Mouse (Mus musculus) cerebellum, postnatal 36 days (tissue): Measurements from ENCODE around the gene Vti1a.

ENCODE experiments used
- DNase-seq, 2 experiments: peaks; one replicate each; pipeline ENCODE4 v3.0.0; 2021 to 2022; ENCODE audit warnings: mixed read lengths in 2 of 2

Vti1a gene

DNA sequence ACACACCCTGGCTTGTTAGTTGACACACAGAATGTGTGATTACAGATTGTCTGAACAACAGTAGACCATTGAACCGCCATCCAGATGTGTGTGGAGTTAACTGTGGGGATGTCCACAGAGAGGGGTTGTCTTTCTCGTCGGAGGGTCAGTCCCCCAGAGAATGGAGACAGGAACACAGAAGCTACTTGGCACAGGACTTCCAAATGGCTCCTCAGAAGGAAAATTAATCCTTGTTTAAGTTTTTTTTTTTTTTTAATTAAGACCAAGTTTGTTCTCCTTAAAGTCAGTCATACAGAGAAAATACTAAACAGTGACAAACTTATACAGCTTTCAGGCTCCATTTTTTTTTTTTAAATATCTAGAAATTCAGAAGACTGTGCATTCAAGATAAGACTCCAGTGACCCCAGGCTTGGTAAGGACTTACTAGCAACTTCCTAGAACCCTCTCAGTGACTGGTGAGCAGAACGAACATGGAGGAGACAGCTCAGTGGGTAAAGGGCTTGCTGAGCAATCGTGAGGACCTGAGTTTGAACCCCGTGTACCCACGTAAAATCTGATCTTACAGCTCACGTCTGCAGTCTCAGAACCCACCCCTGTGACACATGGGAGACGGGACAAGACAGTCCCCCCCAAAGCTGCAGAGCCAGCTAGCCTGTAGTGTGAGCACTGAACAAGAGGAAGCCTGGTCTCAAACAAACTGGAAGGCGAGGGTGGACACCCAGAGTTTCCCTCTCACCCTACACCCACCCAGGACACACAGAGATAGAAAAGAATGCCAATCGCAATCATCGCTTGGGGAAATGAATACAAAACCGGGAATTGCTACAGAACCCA, 248.2 kb downstream of the Vti1a start:
- DNase-seq = no peak

DNA sequence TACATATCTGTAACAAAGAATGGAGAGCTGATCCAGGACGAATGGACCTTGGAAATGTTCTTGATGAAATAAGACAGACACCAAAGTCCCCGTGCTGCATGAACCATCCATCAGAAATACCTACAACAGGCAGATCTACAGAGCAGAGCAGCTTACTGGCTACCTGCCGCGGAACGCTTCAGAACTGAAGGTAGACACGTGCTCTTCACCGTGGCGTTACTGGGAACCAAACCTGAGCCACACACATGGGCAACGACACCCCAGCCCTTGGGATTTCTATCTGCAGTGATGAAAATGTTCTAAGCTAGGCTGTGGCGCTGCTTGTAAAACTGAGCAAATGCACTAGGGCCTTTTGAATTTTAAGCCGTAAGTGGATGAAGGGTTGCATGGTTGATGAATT, 249.0 kb downstream of the Vti1a start:
- DNase-seq = no peak

GRCm38 (mm10) chr19:55565523-55566369, 249.7 kb downstream of the Vti1a start:
- DNase-seq = no peak

GRCm38 (mm10) chr19:55569114-55569513, 253.0 kb downstream of the Vti1a start:
- DNase-seq = no peak

GRCm38 (mm10) chr19:55569894-55570293, 253.8 kb downstream of the Vti1a start:
- DNase-seq = no peak

DNA sequence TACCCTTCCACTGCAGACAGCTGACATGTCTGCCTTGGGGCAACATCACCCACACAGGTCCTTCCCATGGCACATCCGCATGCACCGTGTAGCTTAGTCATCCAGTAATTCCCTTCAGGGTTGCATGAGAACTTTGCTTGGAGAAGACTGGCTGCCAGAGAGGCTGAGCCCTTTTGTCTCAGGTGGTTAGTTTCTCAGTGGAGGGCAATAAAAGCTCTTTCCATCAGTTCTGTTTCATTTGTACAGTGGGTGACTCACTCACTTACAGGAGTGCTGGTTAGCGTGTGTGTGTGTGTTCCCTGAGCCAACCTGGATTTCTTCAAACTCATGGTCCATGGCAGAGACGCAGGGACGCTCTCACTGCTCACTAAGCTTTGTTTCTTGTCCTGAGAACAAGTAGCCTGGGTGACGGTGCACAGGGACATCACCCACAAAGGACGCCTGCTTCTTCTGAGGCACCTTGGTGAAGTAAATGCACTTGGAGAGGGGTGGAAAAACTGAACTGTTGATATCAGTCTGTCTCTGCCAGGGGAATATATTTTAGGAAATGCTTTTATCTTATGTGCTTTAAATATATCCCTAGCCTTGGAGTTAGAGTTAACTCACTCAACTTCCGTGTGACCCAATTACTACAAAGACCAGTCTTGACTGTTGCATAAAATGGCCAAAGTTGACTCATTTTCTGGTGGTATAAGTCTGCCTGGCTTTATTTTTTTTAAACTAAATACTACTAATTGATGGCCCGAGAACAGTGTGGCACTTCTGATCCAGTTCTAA, 254.6 kb downstream of the Vti1a start:
- no peak for DNase-seq

- DNase-seq = no peak
These were observed 255.4 kb downstream of the Vti1a start for GRCm38 (mm10) chr19:55571486-55571885.

- DNase-seq = no peak
These were observed 261.4 kb downstream of the Vti1a start for GRCm38 (mm10) chr19:55577306-55578042.

DNA sequence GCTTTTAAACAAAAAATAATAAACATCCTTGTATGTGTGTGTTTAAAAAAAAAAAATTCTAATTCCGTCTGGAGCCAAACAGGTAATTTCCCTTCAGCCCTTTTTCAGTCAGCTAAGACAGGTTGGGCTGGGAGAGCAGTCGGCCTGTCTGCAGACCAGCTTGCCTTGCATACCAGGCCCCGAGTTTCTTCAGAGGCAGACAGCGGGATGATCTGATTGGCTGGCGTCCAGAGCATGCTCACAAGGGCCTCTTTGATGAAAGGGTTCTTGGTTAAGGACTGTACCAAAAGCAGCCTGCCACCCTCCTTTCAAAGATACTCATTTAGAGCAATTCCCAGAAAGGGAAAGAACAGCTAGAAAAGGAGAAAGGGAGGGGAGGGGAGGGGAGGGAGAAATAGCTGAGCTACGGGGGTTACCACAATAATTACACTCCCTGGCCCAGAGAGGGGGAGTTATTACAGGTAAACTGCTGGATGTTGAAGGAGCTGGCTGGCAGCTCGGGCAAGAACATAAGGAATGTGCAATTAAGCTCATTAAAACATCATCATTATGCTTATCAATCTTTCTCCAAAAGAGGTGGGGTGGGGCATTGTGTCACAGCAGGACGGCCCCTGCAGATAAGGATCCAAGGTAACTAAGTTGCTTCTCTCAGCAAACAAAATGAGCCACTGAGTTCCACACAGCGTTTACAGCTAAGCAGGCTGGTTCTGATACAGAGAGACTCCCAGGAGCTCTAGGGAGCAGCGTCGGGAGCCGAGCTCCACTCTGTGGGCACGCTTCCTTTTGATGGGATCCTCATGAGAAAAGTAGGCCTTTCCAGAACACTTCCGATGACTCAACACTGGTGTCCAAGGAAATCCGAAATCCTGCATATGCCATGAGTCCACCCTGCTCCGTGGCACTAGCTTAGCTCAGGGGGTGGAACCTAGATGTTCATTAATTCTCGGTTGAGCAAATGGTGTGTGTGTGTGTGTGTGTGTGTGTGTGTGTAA, 262.3 kb downstream of the Vti1a start:
- peak in 1 of 2 experiments; percentile 31 for DNase-seq

DNA sequence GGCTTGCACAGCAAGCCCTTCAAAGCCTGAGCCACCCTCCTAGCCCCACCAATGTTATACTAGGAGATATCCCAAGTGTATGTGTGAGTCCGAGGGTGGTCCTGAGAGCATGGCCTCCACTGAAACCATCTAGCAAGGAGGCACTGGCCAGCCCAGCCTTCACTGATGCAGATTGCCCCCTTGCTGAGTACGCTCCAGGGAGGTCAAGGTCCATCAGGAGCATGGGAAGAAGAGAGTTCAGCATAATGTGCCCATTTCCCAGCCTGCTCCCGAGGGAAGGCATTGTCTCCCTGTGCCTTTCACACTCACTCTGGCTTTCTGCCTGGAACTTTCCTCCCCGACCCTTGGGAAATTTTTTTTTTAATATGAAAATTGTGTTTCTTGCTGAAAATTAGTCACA, 263.2 kb downstream of the Vti1a start:
- DNase-seq = no peak

DNA sequence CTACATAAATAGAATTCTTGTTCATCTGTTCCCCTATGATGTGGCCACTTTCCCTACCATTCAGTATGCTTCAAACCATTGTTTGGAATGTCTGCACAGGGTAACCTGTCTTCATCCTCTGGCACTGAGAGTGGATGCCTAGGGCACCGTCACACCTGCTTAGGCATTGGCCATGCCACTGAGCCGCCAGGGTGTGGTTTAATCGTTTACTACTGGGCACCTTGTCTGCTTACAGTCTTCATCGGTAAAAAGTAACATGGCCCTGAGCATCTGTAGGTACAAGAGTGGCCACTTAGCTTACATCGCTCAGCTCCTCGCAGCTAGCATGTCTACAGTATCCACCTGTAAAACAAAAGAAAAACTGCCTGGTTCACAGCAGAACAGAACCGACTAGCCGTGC, 264.1 kb downstream of the Vti1a start:
- no peak for DNase-seq

DNA sequence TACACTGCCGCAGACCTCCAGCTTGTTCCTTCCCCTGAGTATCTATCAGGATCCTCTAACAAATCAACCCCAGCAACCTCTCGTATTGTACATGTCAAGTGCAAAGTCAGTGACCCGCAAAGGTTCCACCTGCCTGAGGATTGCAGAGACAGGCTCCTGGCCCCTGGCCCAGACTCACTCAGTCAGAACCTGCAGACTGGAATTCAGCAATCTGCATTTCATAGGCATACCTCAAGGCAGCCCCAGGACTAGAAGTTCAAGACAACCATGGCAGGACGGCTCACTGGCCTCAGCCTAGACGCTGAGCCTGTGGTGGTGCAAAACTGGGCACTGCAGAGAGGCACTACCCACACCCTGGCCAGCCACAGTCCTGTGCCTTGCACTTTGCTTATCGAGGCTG, 264.6 kb downstream of the Vti1a start:
- DNase-seq = peak in 1 of 2 experiments; percentile 23

- no peak for DNase-seq
These were observed 267.0 kb downstream of the Vti1a start for GRCm38 (mm10) chr19:55582896-55583653.

GRCm38 (mm10) chr19:55585270-55586224, 269.5 kb downstream of the Vti1a start:
- DNase-seq = no peak

GRCm38 (mm10) chr19:55587638-55588421, 271.7 kb downstream of the Vti1a start:
- DNase-seq = no peak

DNA sequence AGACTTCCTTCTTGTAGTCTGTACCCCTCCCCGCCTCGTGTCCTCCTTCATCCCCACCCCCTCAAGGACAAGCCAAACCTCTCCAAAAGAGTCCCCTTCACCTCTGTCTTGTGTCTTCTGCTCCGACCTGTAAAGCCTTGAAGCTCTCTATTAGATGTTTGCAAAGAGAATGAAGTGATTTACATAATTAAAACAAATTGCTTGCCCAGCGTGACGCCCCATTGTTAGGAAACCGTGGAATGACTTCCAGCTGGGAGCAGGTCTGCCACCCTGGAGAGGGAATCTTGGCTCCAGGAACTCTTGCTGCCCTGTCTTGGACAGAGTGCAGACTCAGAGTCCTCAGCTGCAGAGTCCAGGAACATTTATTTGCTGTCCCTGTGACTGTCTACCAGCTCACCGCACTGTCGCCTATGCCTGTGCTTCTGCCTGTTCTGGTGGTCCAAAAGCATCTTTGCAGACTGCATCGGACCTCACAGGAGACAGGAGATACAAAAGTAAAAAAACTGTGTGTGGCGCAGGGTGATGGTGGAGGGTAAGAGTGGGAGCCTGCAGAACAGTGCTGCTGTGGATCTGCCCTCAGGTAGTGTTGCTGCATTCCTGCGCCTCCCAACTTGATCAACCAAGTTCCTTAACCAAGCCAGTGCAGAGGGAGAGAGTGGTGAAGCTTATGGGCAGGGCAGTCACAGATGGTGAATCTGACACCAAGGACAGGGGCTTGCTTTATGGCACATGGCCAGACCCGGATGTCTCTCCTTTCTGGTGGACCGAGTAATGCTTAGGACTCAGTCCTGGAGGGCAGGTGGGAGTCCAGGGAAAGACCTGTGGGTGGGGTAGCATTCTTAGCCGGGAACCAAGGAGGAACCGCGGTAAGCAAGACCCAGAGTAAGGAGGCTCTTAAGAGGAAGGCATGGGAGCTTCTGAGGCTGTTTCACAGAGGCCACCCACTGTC, 273.1 kb downstream of the Vti1a start:
- DNase-seq = no peak
